Mouse (Mus musculus) telencephalon, adult 2 months (tissue): Measurements from ENCODE around the gene Troap.

ENCODE experiments used
- DNase-seq: peaks from one replicate; pipeline ENCODE4 v3.0.0-alpha.2; 2011; ENCODE audit warnings: low read depth, low spot score

Troap gene

DNA sequence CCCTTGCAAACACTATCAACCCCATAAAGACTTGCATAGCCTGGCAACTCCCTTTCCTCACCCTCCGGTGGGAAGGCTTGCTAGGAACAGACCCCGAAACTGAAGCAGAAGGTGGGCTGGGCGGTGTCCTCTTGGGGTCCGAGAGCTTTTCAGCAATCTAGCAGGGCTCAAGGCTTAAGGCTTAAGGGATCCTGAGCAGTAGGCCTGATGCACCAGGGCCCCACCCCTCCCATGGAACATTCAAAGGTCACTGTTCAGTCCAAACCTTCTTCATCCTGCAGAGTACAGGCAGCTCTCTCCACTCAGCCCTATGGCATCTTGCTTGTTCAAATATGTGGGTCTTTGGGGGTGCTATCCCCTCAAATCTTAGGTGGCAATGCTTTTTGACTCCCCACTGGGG lies 11.6 kb downstream of the Troap start:
- DNase-seq, result no peak

DNA sequence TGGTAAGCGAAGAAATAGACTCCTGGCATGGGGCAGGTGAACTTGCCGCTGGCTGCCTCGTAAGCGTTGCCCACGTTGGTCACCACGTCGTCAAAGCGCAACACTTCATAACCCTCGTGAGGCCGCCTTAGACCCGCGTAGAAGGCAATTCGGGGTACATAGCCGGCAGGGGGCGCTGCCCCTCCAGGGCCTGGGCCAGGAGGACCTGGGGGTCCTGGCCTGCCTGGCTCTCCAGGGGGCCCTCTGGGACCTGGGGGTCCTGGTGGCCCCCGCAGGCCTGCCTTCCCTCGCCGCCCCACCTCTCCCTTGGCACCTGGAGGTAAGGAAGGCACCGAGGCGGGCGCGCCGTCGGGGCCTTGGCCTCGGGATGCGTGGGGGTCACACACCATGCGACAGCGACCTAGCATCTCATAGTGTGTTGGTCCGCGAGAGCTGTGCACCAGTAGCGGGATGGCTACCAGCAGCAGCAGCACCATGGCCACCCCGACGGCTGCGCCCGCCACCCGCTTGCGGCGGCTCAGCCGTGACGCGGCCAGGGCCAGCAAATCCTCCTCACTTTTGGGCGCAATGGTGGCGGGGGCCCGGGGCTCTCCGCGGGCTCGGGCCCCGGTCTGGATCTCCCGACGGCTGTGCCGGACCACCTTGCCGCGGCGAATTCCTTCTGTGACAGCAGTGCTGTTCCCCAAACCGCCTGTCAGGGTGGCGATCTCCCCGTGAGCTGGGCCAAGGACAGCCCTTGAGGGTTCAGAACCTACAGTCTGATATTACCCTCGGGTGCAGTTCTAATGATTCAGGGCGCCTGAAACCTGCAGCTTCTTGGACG lies 13.1 kb downstream of the Troap start, which contains the start of gene C1ql4:
TSS of gene C1ql4 (minus strand) at position 565 of the 823 bp plus-strand sequence.
- DNase-seq, result no peak

DNA sequence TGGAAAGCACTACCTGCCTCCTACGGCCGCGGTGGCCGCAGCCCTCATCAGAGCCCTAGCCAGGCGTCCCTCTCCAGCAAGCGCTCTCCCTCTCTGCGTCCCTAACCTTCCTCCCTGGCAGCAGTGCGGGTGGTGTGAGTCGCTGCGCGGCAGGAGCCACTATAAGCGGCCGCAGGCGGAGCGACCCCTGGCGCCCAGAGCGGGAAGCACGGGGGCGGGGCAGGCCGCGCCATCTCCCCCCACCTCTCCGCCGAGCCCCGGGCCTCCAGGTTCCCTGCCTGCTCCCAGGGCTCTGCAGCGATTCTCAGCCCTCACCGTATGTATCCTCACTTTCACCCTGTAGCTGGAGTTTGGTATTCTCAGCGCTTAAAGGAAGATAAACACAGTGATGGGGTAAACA lies 13.9 kb downstream of the Troap start:
- no peak for DNase-seq

DNA sequence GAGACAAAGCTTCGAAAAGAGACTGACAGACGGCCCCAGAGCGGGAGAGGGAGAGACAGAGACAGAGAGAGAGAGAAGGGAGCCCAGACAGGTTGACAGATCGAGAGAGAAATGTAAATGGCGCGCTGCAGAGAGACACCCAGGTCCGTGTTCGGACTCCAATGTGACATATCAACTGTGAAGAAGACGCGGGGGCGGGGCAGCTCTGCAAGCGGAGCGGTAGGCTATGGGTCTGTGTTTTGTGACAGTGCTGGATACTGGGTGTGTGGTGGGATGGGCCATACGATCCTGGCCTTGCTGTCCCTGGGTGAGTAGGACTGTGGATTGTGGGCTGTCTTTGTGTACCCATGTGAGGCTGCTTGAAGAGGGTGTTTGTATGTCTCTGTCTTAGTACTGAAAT lies 14.7 kb downstream of the Troap start:
- DNase-seq, result no peak

DNA sequence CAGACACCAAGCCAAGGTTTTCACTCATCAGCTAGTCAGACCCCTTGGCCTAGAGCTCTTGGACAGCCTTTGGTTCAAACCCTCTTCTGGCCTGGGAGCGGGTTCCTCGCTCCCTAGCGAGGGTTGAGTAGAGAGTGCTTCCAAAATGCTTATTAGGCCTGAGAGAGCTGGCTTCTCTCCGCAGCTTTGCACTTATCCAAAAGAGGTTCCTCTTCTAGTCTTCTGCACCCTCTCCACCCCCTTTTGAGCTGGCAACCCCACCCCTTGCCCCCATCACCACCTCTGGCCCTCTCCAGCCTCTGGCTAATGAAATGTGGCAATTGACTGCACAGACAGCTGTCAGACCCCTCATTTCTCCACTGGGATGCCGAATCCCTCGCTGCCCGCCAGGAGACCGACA lies 18.5 kb downstream of the Troap start, which contains the start of gene Dnajc22:
TSS of gene Dnajc22 (plus strand) at position 301 of the 400 bp plus-strand sequence.
- DNase-seq, result no peak

DNA sequence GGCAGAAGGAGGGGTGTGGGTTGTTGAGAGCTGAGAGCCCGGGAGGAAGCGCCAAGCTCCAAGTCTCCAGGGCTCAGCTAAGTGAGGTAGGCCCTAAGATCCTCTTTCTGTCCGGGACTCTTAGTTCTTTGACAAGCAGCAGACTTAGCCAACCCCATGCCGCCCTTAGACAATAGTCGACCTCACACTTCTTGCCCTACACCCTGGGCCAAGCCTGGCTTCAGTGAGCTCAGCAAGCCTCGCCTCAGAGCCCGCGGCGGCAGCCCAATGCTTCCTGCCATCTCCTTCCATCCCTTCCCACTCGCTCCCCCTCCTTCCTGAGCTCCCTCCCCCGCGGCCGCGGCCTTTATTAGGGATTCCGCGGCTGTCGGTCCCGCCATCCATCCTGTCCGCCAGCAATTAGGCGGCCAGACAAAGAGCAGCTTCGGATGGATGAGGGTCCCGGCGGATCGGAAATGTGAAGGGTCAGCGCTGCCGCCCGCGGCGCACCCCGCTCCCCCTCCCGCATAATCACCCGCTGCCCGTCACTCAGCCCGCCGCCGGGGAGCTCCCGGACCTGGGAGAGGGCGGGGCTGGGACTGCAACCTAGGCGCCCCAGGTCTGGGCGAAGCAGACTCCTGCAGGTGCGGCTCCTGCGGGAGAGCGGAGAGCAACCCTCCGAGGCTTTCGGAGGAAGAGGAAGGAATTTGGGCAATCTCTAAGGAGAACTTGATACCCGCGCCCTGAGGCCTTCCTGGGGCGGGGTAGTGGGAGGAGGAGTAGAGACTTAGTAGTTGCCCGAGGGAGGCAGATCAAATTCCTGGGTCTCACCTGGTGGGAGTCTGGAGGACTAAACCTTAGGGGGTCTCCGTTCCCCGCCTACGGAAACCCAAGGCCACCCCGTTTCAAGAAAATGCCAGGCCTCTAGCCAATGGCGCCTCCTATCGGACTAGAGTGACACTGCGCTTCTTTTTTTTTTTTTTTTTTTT lies 19.2 kb downstream of the Troap start:
- no peak for DNase-seq

DNA sequence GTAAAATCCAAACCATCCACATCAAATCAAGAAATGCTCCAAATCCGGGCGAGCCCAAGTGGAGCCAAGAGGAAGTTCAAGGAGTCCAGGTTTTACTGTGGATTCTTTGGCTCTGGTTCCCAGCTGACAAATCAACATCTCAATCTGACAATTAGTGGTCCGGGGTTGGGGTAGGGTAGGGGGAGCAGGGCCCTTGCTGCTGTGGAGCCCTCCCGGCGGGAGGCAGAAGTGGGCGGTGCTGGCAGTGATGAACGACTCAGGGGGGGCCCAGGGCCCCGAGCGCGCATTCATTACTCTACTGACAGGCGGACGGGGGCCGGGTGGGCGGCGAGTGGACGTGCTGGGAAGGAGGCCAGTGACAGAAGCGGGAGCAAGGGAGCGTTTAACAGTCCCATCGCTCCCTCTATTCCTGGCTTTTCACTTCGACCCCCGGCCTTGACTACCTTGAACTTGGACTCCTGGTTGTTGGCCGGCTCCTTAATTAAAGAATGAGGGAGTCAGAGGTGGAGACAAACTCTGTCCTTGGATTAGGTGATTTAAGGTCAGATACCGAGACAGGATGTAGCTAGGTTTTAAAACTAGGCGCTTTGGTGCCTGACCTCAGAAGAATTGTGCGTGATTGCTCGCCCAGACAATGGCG lies 20.4 kb downstream of the Troap start:
- DNase-seq, result no peak

DNA sequence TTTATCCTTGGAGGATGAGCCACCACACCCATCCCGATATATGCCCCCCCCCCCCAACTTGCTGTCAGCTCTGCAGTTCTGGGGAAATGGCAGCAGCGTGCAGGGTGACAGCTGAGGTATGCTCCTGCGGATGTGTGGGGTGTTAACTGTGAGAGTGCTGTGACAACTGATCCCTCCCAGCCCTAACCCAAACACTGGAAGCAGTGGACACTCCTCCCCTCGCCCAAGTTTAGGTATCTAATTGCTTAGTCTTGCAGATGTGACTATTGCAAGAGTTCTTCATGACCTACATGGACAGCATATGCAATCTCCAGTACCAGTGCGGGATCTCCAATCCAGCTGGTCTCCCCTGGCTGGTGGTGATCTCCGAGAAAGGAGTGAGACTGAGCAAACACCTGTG lies 21.0 kb downstream of the Troap start:
- DNase-seq, result no peak

DNA sequence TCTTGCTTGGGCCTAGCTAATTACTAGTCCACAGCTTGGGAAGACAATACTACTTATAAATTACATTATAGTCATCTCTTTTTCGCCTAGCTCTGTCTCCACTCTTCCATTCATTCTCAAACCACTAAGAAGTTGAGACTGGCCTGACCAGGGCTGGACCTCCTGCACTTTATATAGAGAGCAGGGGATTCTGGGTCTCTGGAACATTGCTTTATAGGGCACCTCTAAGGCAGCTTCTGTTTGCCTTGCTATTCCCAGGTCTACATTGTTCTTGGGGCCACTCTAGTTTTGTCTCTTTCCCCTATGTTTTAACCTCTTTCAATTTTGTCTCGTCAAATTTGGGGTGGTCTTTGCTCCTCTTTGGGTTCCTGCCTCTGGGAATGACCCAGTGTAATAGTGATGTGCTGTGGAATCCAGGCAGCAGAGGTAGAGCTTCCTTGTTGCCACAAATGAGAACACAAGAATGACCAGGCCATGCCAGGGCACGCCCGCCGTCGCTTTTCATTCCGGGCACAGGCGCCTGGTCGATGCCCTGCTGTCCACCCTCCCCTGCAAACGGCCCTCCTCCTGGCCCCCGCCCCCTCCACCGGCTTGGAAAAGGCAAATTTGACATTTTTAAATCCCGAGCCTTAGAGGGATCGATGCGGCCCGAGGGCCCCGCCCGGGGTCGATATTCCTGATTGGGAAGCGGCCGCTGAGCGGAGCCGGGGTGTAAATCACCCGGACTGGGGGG lies 21.9 kb downstream of the Troap start:
- DNase-seq, result no peak

DNA sequence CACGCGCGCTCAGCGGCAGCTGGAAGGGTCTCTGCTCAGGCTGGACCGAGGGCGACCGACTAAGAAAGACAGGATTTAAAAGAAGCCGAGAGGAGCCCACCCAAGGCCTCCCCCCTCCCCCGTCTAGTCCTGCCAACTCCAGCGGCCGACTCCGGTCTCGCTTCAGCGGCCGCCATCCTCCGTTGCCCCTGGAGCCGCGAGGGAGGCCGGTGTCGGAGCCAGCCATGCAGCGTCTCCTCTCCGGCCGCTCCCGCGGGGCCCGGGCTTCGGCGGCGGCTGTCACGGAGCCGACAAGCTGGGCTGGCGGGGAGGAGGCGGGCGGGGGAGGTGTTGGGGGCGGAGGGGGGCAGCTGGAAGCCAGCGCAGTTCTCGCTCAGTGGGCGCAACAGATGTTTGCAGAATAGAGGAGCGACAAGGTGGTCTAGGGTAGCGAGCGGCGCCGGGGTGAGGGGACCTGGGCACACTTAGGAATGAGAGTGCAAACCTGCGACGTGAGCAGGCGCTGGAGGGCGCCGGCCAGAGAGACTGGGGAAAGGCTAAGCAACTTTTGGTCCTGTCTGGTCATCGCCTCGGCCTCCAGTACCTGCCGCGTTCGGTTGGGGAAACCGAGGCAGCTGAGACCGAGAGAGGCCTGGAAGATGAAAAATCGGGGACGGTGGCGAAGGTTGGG lies 22.6 kb downstream of the Troap start:
- no peak for DNase-seq

DNA sequence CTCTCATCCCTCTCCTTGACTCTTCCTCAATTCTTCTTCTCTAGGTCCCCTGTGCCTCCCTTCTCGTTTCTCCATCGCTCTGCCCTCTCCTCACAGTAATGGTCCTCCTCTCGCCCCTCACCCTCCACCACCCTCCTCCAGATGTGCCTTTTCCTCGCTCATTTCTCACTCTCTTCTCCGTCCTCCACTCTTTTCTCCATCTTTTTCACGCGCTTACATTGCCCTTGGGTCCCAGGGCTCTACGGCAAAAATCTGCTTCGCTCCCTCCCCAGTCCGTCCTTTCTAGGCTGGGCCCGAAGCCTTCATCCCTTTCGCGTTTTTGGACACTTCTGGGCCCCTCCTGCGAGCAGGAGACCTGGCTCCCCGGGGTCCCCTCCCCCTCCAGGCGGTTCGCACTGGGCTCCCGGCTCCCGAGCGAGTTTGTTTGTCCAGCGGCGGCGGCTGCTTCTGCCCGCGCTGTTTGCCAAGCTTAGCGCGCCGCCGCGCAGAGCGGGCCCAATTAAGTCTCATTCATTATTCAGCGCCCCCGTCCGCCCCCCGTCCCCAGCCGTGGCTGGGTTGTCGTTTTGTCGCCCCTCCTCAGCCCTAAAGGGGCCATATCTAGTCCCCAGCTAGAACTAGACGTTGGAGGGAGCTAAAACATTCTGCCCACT lies 23.6 kb downstream of the Troap start:
- no peak for DNase-seq

DNA sequence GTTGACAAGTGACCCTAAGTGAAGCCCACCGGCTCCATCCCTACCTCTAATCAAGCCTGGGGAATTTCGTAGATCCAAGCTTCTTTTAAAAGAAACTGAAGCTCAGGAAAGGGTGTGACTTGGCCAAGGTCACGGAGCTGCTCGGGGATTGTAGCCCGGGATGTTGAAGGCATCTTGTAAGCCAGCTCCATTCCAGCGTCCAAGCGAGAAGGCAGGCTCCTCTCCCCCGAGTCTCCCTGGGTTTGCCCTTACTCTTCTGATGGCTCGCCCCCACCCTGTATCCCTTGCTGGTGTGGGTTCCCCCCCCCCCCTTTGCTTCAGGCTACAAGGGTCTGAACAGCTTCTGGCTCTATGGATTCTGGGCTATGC lies 24.1 kb downstream of the Troap start:
- no peak for DNase-seq

DNA sequence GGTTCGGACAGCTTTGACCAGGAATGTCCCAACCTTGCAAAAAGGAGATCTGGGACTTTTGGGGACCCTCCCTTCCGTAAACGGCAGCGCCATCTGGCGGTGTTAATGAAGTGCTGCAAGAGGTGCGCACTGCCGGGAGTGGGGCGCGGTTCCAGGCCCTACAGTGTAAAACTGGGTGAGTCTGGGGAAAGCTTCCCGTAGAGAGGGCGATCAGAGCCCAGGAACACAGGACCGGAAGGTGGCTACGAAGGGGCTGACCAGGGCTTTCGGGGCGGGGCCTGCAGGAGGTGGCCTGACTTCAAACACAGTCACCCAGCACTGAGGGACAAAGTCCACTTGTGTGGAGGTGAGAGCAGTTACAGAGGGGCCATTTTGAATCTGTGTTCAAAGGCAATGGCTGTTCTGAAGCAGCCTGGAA lies 24.8 kb downstream of the Troap start:
- no peak for DNase-seq

DNA sequence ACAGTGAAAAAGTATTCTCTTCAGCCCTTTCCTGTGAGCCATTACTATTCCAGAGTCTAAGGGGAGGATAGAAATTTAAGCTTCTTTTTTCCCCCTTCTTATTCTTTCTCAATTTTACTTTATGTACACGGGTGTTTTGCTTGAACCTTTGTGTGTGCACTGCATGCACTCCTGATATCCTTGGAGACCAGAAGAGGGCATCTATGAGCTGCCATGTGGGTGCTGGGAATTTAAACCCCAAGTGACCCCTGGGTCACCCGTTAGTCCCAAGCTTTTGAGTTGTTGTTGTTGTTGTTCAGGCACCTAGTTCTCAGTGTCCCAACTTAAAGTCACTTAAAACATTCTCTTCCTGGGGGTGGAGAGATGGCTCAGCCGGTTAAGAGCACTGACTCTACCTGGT lies 25.6 kb downstream of the Troap start:
- no peak for DNase-seq

DNA sequence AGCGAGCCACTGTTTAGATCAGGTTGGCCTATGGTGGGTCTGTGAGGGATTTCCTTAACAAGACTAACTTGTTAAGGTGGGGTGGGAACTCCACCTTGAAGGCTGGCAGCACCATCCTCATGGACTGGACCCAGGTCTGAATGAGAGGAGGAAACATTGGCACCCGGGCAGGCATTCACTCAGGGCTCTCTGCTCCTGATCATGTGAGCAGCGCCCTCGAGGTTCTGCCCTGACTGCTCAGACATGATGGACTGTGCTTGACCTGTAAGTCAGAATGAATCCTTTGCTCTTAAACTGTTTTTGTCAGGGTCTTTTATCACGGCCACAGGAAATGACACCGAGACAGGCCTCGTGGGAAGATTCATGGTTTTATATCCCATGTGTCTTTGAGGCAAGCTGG lies 30.9 kb downstream of the Troap start:
- DNase-seq, result no peak

DNA sequence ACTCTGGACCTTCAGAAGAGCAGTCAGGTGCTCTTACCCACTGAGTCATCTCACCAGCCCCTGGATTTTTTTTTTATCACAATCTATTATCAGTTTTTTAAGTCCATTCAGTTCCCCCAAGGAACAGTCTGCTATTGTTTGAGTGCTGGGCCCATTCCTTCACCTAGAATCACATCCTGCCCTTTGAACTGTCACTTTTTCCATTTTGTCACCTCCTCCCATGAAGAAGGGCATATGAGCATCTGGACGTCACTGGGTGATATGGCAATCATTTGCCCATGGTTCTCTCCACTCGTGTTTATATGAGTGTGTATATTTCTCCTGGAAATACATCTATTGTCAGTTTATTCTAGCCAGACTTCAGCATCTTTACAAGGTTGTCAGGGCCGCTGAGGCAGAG lies 33.5 kb downstream of the Troap start:
- DNase-seq, result no peak

DNA sequence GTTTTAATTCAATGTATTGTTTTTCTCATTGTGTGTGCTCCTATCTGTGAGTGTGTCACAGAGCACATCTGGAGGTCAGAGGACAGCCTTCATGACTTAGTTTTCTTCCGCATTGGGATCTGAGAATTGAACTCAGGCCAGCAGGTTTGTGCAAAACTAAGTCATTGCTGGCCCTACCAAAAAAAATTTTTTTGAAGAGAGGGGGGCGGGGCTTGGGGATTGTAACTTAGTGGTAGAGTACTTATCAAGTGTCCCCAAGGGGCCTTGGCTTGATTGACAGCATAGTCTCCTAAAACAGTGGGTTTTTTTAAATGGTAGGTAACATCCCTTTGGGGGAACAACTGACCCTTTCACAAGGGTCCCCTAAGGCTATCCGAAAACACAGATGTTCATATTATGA lies 36.8 kb downstream of the Troap start:
- DNase-seq, result no peak

DNA sequence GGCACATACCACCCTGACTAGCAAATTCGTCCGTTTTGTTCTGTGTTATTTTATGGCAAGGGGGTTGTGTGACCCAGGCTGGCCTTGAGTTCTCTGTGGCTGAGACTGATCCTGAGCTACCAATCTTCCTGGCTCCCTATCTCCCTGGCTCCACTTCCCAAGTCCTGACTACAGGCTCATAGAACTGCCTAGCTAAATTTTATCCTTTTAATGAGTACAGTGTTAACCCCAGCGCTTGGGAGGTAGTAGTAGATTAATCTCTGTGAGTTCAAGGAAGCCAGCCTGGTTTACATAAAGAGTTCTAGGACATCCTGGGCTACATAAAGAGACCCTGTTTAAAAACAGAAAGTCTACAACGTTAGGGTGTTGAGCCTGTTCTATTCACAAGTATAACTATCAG lies 37.4 kb downstream of the Troap start:
- DNase-seq, result no peak

DNA sequence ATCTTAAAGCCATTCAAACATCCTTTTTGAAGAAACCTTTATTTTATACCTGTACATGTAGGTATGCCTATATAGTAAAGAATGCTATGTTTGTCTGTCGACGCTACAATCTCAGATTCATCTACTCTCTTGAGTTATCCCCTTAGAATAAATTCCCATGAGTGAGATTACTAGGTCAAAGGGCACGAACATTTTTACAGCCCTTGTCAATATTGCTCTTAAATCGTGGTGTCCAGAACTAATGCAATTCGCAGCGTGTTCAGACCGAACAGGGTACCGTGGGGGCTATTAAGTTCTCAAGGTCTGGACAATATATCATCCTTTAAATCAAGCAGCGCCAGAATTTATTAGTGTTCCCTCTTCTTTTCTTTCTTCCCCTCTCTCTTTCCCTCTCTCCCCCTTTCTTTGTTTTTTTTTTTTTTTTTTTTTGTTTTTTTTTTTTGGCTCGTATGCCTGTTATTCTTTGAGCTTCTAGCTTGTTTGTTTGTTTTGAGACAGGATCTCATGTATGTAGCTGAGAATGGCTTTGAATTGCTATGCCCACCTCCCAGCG lies 38.5 kb downstream of the Troap start:
- DNase-seq, result no peak

DNA sequence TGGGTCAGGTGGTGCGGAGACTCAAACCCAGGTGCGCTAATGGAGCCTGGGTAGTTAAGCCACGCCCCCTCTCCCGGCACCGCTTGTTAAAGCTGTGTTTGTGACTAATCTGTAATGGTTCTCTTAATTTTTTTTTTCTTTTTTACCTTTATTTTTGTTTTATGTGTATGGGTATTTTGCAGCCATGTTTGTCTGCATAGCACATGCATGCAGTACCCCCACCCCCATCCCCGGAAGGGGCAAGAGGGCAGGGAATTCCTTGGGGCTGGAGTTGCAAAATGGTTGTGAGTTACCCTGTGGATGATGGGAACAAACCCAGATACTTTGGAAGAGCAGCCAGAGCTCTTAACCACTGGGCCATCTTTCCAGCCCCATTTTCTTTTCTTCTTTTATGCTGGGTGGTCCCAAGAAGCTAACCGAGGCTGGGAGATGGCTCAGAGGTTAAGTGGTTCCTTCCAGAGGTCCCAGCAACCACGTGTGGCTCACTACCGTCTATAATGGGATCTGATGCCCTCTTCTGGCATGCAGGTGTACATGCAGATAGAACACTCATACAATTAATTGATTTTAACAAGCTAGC lies 39.1 kb downstream of the Troap start:
- no peak for DNase-seq
